Mouse (Mus musculus) small intestine, adult 2 months (tissue): Measurements from ENCODE around the gene Gaa. TPM values are rescaled to one million over a fixed set of nuclear protein-coding genes. Genes with fewer than 3 reads are reported as not detected.

ENCODE experiments used
- H3K27ac ChIP-seq: fragments of 200-500 bp; 2 replicates; pipeline ENCODE4 v1.5.1; 2012; ENCODE audit warnings: low read depth, low read length, control low read depth, inconsistent platforms; ENCODE audit not compliant: insufficient read depth
- H3K27me3 ChIP-seq: fragments of 200-500 bp; 2 replicates; pipeline ENCODE4 v1.6.1; 2012; ENCODE audit warnings: mild to moderate bottlenecking, moderate library complexity, low read length, inconsistent platforms; ENCODE audit not compliant: control insufficient read depth, insufficient read depth
- H3K36me3 ChIP-seq: fragments of 200-500 bp; 2 replicates; pipeline ENCODE4 v1.6.1; 2012; ENCODE audit warnings: mild to moderate bottlenecking, low read length, control low read depth, inconsistent platforms; ENCODE audit not compliant: control insufficient read depth, insufficient read depth
- H3K4me1 ChIP-seq: fragments of 200-500 bp; 2 replicates; pipeline ENCODE4 v1.6.1; 2012; ENCODE audit warnings: low read length, inconsistent platforms, mixed read lengths; ENCODE audit not compliant: control insufficient read depth, insufficient read depth, insufficient read length
- H3K4me3 ChIP-seq: fragments of 200-500 bp; 2 replicates; pipeline ENCODE4 v1.5.1; 2012; ENCODE audit warnings: low read depth, mild to moderate bottlenecking, control low read depth, inconsistent platforms, low read length, moderate library complexity
- CTCF ChIP-seq: fragments of 200-500 bp; IDR thresholded peaks from 2 replicates; pipeline ENCODE4 v1.5.1; 2012; ENCODE audit warnings: low read depth, mild to moderate bottlenecking, control low read depth, inconsistent platforms, low read length, moderate library complexity, mixed read lengths; ENCODE audit not compliant: insufficient replicate concordance, insufficient read length; ENCODE audit errors: extremely low read depth
- POLR2A ChIP-seq: fragments of 200-500 bp; IDR thresholded peaks from 2 replicates; pipeline ENCODE4 v1.6.1; 2012; ENCODE audit warnings: low read depth, mild to moderate bottlenecking, control low read depth, inconsistent platforms, low read length, moderate library complexity
- WGBS: fragments of 180-500 bp; shearing (Covaris S2); methylation state at CpG from one replicate; pipeline ENCODE4 v1.1.7; 2018; 5-methylcytosine and 5-hydroxymethylcytosine counted together
- polyA plus RNA-seq: library from polyadenylated mRNA; depleted of rRNA; stranded (reverse); fragments of >200 nt; gene quantifications from 2 replicates; pipeline ENCODE4 v1.2.3, GENCODE M21; 2012; rRNA removed

The Gaa gene
- polyA plus RNA-seq, 1 experiment = 35.8 TPM

GRCm38 (mm10) chr11:119331970-119332369 is 64.3 kb downstream of the Gaa start:
- H3K36me3 ChIP-seq = peaks cover 3% of the 10 kb centered on the region; the same call in 1 of the 2 replicates
- no peak overlapping the region for H3K27ac ChIP-seq
- WGBS = 26% methylated on average over 3 of the region's 3 CpGs
- no peaks in the 10 kb centered on the region for H3K4me1 ChIP-seq
- H3K4me3 ChIP-seq = no peak overlapping the region
- no peaks in the 10 kb centered on the region for H3K27me3 ChIP-seq
- no peak for TF ChIP-seq POLR2A
- no peak for TF ChIP-seq CTCF

Other genes starting within 250 kb of the Gaa start
- 1.6 and 3.1 TPM in 2 replicates for gene Cbx2, start 244.9 kb upstream of the Gaa start, polyA plus RNA-seq
- gene Cbx8, start 226.9 kb upstream of the Gaa start, polyA plus RNA-seq = 4.4 and 4.7 TPM in 2 replicates
- gene Cbx4, start 181.7 kb upstream of the Gaa start, polyA plus RNA-seq = 4.2 and 7.6 TPM in 2 replicates
- 4.3 and 5.0 TPM in 2 replicates for gene Tbc1d16, start 39.4 kb upstream of the Gaa start, polyA plus RNA-seq
- gene Ccdc40, start 39.3 kb upstream of the Gaa start, polyA plus RNA-seq = 0.18 and 0.20 TPM in 2 replicates
- 27.7 and 56.5 TPM in 2 replicates for gene Eif4a3, start 32.2 kb downstream of the Gaa start, polyA plus RNA-seq
- 3.5 and 7.1 TPM in 2 replicates for gene Card14, start 39.9 kb downstream of the Gaa start, polyA plus RNA-seq
- 12.6 and 19.2 TPM in 2 replicates for gene Sgsh, start 87.6 kb downstream of the Gaa start, polyA plus RNA-seq
- 9.7 and 17.3 TPM in 2 replicates for gene Slc26a11, start 87.7 kb downstream of the Gaa start, polyA plus RNA-seq
- gene Rnf213, start 125.2 kb downstream of the Gaa start, polyA plus RNA-seq = 11.9 and 34.7 TPM in 2 replicates
- gene Endov, start 223.5 kb downstream of the Gaa start, polyA plus RNA-seq = 9.6 and 18.1 TPM in 2 replicates